Mouse (Mus musculus) kidney, adult 2 months (tissue): ENCODE results near the gene Ptprn. TPM values are rescaled to one million over a fixed set of nuclear protein-coding genes. Genes with fewer than 3 reads are reported as not detected.

Experiments used
- DNase-seq: peaks from one replicate; pipeline ENCODE4 v3.0.0; 2021
- H3K27ac ChIP-seq: fragments of 200-500 bp; 2 replicates; pipeline ENCODE4 v1.5.1; 2012; ENCODE audit warnings: low read depth, low read length, control low read depth, inconsistent platforms; ENCODE audit not compliant: insufficient read depth
- H3K27me3 ChIP-seq: fragments of 200-500 bp; replicated peaks from 2 replicates; pipeline ENCODE4 v1.6.1; 2012; ENCODE audit warnings: mild to moderate bottlenecking, moderate library complexity, low read length, inconsistent platforms; ENCODE audit not compliant: control insufficient read depth, insufficient read depth
- H3K36me3 ChIP-seq: fragments of 200-500 bp; 2 replicates; pipeline ENCODE4 v1.6.1; 2012; ENCODE audit warnings: mild to moderate bottlenecking, moderate library complexity, low read length, inconsistent platforms; ENCODE audit not compliant: control insufficient read depth, insufficient read depth
- H3K4me1 ChIP-seq: fragments of 200-500 bp; 2 replicates; pipeline ENCODE4 v1.6.1; 2011; ENCODE audit warnings: low read length; ENCODE audit not compliant: control insufficient read depth, insufficient read depth
- H3K4me3 ChIP-seq: fragments of 200-500 bp; 2 replicates; pipeline ENCODE4 v1.5.1; 2011; ENCODE audit warnings: mild to moderate bottlenecking, low read depth, low read length, control low read depth; ENCODE audit not compliant: insufficient read depth
- CTCF ChIP-seq: fragments of 200-500 bp; conservative IDR thresholded peaks from 2 replicates; pipeline ENCODE4 v1.5.1; 2011; ENCODE audit warnings: low read depth, mild to moderate bottlenecking, control low read depth, low read length, moderate library complexity, mixed read lengths; ENCODE audit not compliant: insufficient read depth, insufficient read length
- POLR2A ChIP-seq: fragments of 200-500 bp; IDR thresholded peaks from one replicate; pipeline ENCODE4 v1.6.1; 2011; ENCODE audit warnings: low read depth, low read length, control low read depth
- WGBS: fragments of 180-500 bp; shearing (Covaris S2); methylation state at CpG from one replicate; pipeline ENCODE4 v1.1.7; 2018; 5-methylcytosine and 5-hydroxymethylcytosine counted together
- polyA plus RNA-seq: library from polyadenylated mRNA; depleted of rRNA; stranded (reverse); fragments of >200 nt; gene quantifications from 2 replicates; pipeline ENCODE4 v1.2.3, GENCODE M21; 2012

Gene Ptprn
- polyA plus RNA-seq, 1 experiment: 0.81 TPM

GRCm38 (mm10) chr1:75215785-75216184 is 48.5 kb downstream of the Ptprn start:
- no peak overlapping the region for H3K4me3 ChIP-seq
- 57% methylated on average over 9 of the region's 9 CpGs for WGBS
- no peak for TF ChIP-seq POLR2A
- TF ChIP-seq CTCF: no peak
- peak overlapping the region; percentile 95 for H3K27ac ChIP-seq
- H3K27me3 ChIP-seq: no peaks in the 10 kb centered on the region
- peaks cover 40% of the 10 kb centered on the region for H3K4me1 ChIP-seq
- peaks cover 10% of the 10 kb centered on the region; the same call in 1 of the 2 replicates for H3K36me3 ChIP-seq
- peak; percentile 38 for DNase-seq

- Histone ChIP-seq H3K27ac (peak overlapping the region; percentile 95), H3K27me3 (no peaks in the 10 kb centered on the region), H3K36me3 (peaks cover 10% of the 10 kb centered on the region; the same call in 1 of the 2 replicates), H3K4me3 (no peak overlapping the region), H3K4me1 (peaks cover 39% of the 10 kb centered on the region)
- 25% methylated on average over 5 of the region's 5 CpGs for WGBS
- TF ChIP-seq POLR2A: no peak
- peak; percentile 93 for DNase-seq
Observed at GRCm38 (mm10) chr1:75214886-75215285, 49.4 kb downstream of the Ptprn start.

DNA sequence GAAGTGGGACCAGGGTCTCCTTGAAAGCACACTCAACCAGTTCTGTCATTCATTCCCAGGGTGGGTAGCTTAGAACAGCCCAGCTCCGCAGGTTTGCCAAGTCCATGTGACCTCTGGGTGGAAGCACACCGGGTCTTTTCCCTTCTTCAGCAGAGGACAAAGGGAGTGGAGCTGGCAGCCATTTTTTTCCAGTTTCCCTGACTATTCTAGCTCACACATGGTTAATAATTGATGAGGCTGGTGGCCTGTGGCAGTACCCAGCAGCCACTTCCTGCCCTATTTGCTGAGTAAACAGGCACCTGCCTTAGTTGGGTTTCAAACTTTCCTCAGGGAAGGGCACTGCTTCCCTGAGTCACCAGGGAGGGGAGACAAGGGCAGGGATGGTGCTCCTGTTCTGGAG is 49.9 kb downstream of the Ptprn start:
- TF ChIP-seq CTCF (no peak), POLR2A (peak; percentile 67)
- Histone ChIP-seq H3K4me1 (peaks cover 37% of the 10 kb centered on the region), H3K27ac (peak overlapping the region; percentile 95), H3K27me3 (no peaks in the 10 kb centered on the region), H3K36me3 (peaks cover 10% of the 10 kb centered on the region; the same call in 1 of the 2 replicates), H3K4me3 (no peak overlapping the region)
- WGBS: 34% methylated on average over 2 of the region's 2 CpGs
- DNase-seq: peak; percentile 97

GRCm38 (mm10) chr1:75213096-75213495 is 51.2 kb downstream of the Ptprn start:
- H3K27ac ChIP-seq: 0 out of 2 replicates have a peak overlapping the region, but pooled peaks have one; percentile 88
- TF ChIP-seq CTCF (no peak), POLR2A (no peak)
- 72% methylated on average over 7 of the region's 7 CpGs for WGBS

DNA sequence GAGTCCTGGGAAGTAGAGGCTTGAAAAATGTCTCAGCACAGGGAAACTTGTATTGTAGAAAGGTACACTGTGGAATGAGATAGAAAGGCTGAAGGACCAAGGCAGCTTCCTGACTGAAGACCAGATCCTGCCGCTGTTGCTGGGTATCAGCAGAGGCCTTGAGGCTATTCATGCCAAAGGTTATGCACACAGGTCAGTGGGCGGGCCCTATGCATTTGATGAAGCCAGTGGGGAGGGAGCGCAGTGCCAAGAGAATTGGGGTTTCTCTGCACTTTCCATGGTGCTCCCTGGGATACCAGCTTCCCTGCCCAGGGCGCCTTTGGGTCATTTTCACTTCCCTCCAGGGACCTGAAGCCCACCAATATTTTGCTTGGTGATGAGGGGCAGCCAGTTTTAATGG is 51.8 kb downstream of the Ptprn start:
- H3K27me3 ChIP-seq: no peaks in the 10 kb centered on the region
- 73% methylated on average over 4 of the region's 4 CpGs for WGBS
- H3K27ac ChIP-seq: no peak overlapping the region
- H3K4me1 ChIP-seq: peaks cover 37% of the 10 kb centered on the region
- H3K4me3 ChIP-seq: no peak overlapping the region
- DNase-seq: peak; percentile 32
- H3K36me3 ChIP-seq: peaks cover 10% of the 10 kb centered on the region; the same call in 1 of the 2 replicates
- TF ChIP-seq CTCF: no peak
- no peak for TF ChIP-seq POLR2A

More at GRCm38 (mm10) chr1:75213096-75213495, 51.2 kb downstream of the Ptprn start:
- H3K36me3 ChIP-seq: peaks cover 10% of the 10 kb centered on the region; the same call in 1 of the 2 replicates
- no peaks in the 10 kb centered on the region for H3K27me3 ChIP-seq
- DNase-seq: no peak
- H3K4me3 ChIP-seq: no peak overlapping the region
- peaks cover 37% of the 10 kb centered on the region for H3K4me1 ChIP-seq

DNA sequence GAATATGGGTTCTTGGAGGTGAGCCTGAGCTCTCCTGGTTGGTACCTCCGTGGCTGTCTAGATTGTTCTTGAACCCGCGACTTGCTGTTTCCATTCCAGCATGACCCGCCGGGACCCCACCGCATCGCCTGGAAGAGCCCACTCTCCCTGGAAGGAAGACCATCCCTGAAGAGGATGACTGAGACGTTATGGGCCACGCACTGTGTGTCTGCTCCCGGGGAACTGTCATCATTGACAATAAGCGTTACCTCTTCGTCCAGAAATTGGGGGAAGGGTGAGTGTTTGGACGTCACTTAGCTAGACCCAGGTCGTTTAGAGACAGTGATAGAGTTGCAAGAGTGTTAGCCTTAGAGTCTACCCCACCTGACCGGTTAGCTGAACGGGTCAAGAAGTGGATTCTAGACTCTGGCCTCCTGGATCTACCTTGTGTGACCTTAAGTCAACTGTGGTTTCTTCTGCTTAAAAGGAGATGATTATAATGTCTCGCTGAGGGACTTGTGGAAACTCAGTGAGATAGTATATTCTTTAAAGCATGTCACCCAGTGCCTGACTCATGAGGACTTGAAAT is 53.1 kb downstream of the Ptprn start:
- no peaks in the 10 kb centered on the region for H3K27me3 ChIP-seq
- TF ChIP-seq POLR2A: no peak
- TF ChIP-seq CTCF: no peak
- peaks cover 32% of the 10 kb centered on the region for H3K4me1 ChIP-seq
- H3K4me3 ChIP-seq: peak overlapping the region; percentile 86
- H3K27ac ChIP-seq: peak overlapping the region; percentile 87
- DNase-seq: peak; percentile 50
- 6% methylated on average over 17 of the region's 17 CpGs for WGBS
- H3K36me3 ChIP-seq: peaks cover 8% of the 10 kb centered on the region; the same call in 1 of the 2 replicates

- H3K27ac ChIP-seq: peak within 1 kb of the TSS; percentile 87
- TF ChIP-seq POLR2A: peak; percentile 78
- no peak for TF ChIP-seq CTCF
- no peaks in the 10 kb centered on the region for H3K27me3 ChIP-seq
- 2% methylated on average over 42 of the region's 42 CpGs for WGBS
- H3K4me3 ChIP-seq: peak within 1 kb of the TSS; percentile 86
- H3K4me1 ChIP-seq: peaks cover 23% of the 10 kb centered on the region
- H3K36me3 ChIP-seq: peaks cover 5% of the 10 kb centered on the region; the same call in 1 of the 2 replicates
- DNase-seq: peak; percentile 98
Observed at GRCm38 (mm10) chr1:75210136-75211087, 53.9 kb downstream of the Ptprn start, which contains the start of the genes Glb1l and Stk16. Gene Glb1l, minus strand, starts transcription at chr1:75210813. Gene Stk16, plus strand, starts transcription at chr1:75210838.
